Mouse (Mus musculus) liver, adult 2 months (tissue): ENCODE results near the gene Hoxd12. TPM values are rescaled to one million over a fixed set of nuclear protein-coding genes. Genes with fewer than 3 reads are reported as not detected.

Experiments used
- DNase-seq: peaks from one replicate; pipeline ENCODE4 v3.0.0-alpha.2; 2011; ENCODE audit warnings: low read depth, low spot score; ENCODE audit errors: extremely low read depth
- H3K27ac ChIP-seq: fragments of 200-500 bp; replicated peaks from 2 replicates; pipeline ENCODE4 v1.5.1; 2012; ENCODE audit warnings: low read depth, mild to moderate bottlenecking, control low read depth, inconsistent platforms, low read length; ENCODE audit not compliant: insufficient read depth
- H3K27me3 ChIP-seq: fragments of 200-500 bp; 2 replicates; pipeline ENCODE4 v1.6.1; 2012; ENCODE audit warnings: mild to moderate bottlenecking, moderate library complexity, low read length, inconsistent platforms; ENCODE audit not compliant: control insufficient read depth, insufficient read depth
- H3K36me3 ChIP-seq: fragments of 200-500 bp; 2 replicates; pipeline ENCODE4 v1.6.1; 2012; ENCODE audit warnings: low read length, inconsistent platforms; ENCODE audit not compliant: control insufficient read depth, insufficient read depth
- H3K4me1 ChIP-seq: fragments of 200-500 bp; 2 replicates; pipeline ENCODE4 v1.6.1; 2011; ENCODE audit warnings: low read length; ENCODE audit not compliant: control insufficient read depth, insufficient read depth
- H3K4me3 ChIP-seq: fragments of 200-500 bp; 2 replicates; pipeline ENCODE4 v1.5.1; 2011; ENCODE audit warnings: low read depth, mild to moderate bottlenecking, control low read depth, low read length, moderate library complexity; ENCODE audit not compliant: insufficient read depth
- H3K79me2 ChIP-seq: fragments of 200-500 bp; 2 replicates; pipeline ENCODE4 v1.6.1; 2012; ENCODE audit warnings: inconsistent platforms, mild to moderate bottlenecking, low read length, moderate library complexity; ENCODE audit not compliant: control insufficient read depth, insufficient read depth
- H3K9ac ChIP-seq: fragments of 200-500 bp; 2 replicates; pipeline ENCODE4 v1.6.1; 2012; ENCODE audit warnings: low read depth, mild to moderate bottlenecking, control low read depth, inconsistent platforms, low read length
- CTCF ChIP-seq: fragments of 200-500 bp; IDR thresholded peaks from 2 replicates; pipeline ENCODE4 v1.5.1; 2011; ENCODE audit warnings: low read depth, low read length, control low read depth
- POLR2A ChIP-seq: fragments of 200-500 bp; IDR thresholded peaks from 2 replicates; pipeline ENCODE4 v1.6.1; 2011; ENCODE audit warnings: low read length, control low read depth; ENCODE audit not compliant: insufficient read depth; ENCODE audit errors: extremely low read depth
- WGBS: fragments of 180-500 bp; shearing (Covaris S2); methylation state at CpG from one replicate; pipeline ENCODE4 v1.1.7; 2018; 5-methylcytosine and 5-hydroxymethylcytosine counted together
- polyA plus RNA-seq: library from polyadenylated mRNA; depleted of rRNA; stranded (reverse); fragments of >200 nt; gene quantifications from 2 replicates; pipeline ENCODE4 v1.2.3, GENCODE M21; 2012
- total RNA-seq: library from RNA; depleted of rRNA; stranded (reverse); fragments of >200 nt; gene quantifications from 2 replicates; pipeline ENCODE4 v1.2.3, GENCODE M21; 2014

The Hoxd12 gene
- total and polyA plus RNA-seq, 2 experiments: not detected

GRCm38 (mm10) chr2:74720384-74720783 is 45.6 kb downstream of the Hoxd12 start:
- H3K79me2 ChIP-seq: no peaks in the 10 kb centered on the region
- no peak overlapping the region for H3K27ac ChIP-seq
- no peak overlapping the region for H3K4me3 ChIP-seq
- H3K9ac ChIP-seq: no peak overlapping the region
- H3K4me1 ChIP-seq: no peaks in the 10 kb centered on the region
- TF ChIP-seq POLR2A (no peak), CTCF (no peak)
- WGBS: 15% methylated on average over 2 of the region's 2 CpGs
- no peaks in the 10 kb centered on the region for H3K36me3 ChIP-seq
- DNase-seq: no peak
- peaks cover 17% of the 10 kb centered on the region for H3K27me3 ChIP-seq

GRCm38 (mm10) chr2:74720955-74721491 is 46.2 kb downstream of the Hoxd12 start:
- Histone ChIP-seq H3K27ac (no peak overlapping the region), H3K4me3 (no peak overlapping the region), H3K79me2 (no peaks in the 10 kb centered on the region), H3K27me3 (peaks cover 18% of the 10 kb centered on the region), H3K36me3 (no peaks in the 10 kb centered on the region), H3K9ac (no peak overlapping the region), H3K4me1 (no peaks in the 10 kb centered on the region)
- WGBS: 15% methylated on average over 5 of the region's 5 CpGs
- DNase-seq: no peak
- TF ChIP-seq CTCF: no peak
- TF ChIP-seq POLR2A: no peak

- no peak for DNase-seq
- no peak overlapping the region for H3K4me3 ChIP-seq
- no peaks in the 10 kb centered on the region for H3K4me1 ChIP-seq
- H3K36me3 ChIP-seq: no peaks in the 10 kb centered on the region
- TF ChIP-seq POLR2A (no peak), CTCF (no peak)
- no peak overlapping the region for H3K9ac ChIP-seq
- WGBS: 21% methylated on average over 6 of the region's 6 CpGs
- peaks cover 18% of the 10 kb centered on the region for H3K27me3 ChIP-seq
- H3K79me2 ChIP-seq: no peaks in the 10 kb centered on the region
- H3K27ac ChIP-seq: no peak overlapping the region
Observed at GRCm38 (mm10) chr2:74721882-74722281, 47.1 kb downstream of the Hoxd12 start.

- no peak for TF ChIP-seq POLR2A
- no peak for TF ChIP-seq CTCF
- Histone ChIP-seq H3K4me3 (no peak overlapping the region), H3K36me3 (no peaks in the 10 kb centered on the region), H3K27me3 (peaks cover 28% of the 10 kb centered on the region), H3K4me1 (no peaks in the 10 kb centered on the region), H3K27ac (no peak overlapping the region), H3K9ac (no peak overlapping the region), H3K79me2 (no peaks in the 10 kb centered on the region)
- no peak for DNase-seq
- WGBS: 10% methylated on average over 8 of the region's 8 CpGs
Observed at GRCm38 (mm10) chr2:74722949-74723348, 48.1 kb downstream of the Hoxd12 start.

GRCm38 (mm10) chr2:74724244-74725015 is 49.6 kb downstream of the Hoxd12 start:
- no peak overlapping the region for H3K9ac ChIP-seq
- TF ChIP-seq POLR2A (no peak), CTCF (no peak)
- no peaks in the 10 kb centered on the region for H3K36me3 ChIP-seq
- DNase-seq: peak; percentile 51
- H3K27ac ChIP-seq: no peak overlapping the region
- no peak overlapping the region for H3K4me3 ChIP-seq
- no peaks in the 10 kb centered on the region for H3K79me2 ChIP-seq
- H3K4me1 ChIP-seq: no peaks in the 10 kb centered on the region
- peaks cover 30% of the 10 kb centered on the region for H3K27me3 ChIP-seq
- 22% methylated on average over 7 of the region's 7 CpGs for WGBS

- peaks cover 27% of the 10 kb centered on the region for H3K27me3 ChIP-seq
- H3K4me1 ChIP-seq: no peaks in the 10 kb centered on the region
- no peak overlapping the region for H3K9ac ChIP-seq
- no peaks in the 10 kb centered on the region for H3K36me3 ChIP-seq
- 10% methylated on average over 17 of the region's 17 CpGs for WGBS
- DNase-seq: no peak
- H3K79me2 ChIP-seq: no peaks in the 10 kb centered on the region
- H3K4me3 ChIP-seq: no peak overlapping the region
- no peak overlapping the region for H3K27ac ChIP-seq
- TF ChIP-seq CTCF (no peak), POLR2A (no peak)
Observed at GRCm38 (mm10) chr2:74725171-74725570, 50.4 kb downstream of the Hoxd12 start.
